Mouse (Mus musculus) urinary bladder, postnatal 0 days (tissue): ENCODE data around the gene Gm21913. TPM values are rescaled to one million over a fixed set of nuclear protein-coding genes. Genes with fewer than 3 reads are reported as not detected.

ENCODE experiments used
- polyA plus RNA-seq: library from polyadenylated mRNA; unstranded; fragments of >200 nt; fragmentation: Nextera tagmentation; extraction: Ambion mirVana; gene quantifications from 2 replicates; pipeline ENCODE4 v1.2.1, GENCODE M21; 2015

The Gm21913 gene
- not detected in 2 replicates for polyA plus RNA-seq

GRCm38 (mm10) chrY:74623596-74623995, at the start of gene Gm21913:
Gm21913 (plus strand) TSS chrY:74623896.

Other genes starting within 250 kb of the Gm21913 start
- gene Gm29110, start 153.4 kb upstream of the Gm21913 start, polyA plus RNA-seq: not detected in 2 replicates